Mouse (Mus musculus) cerebellum, postnatal 14 days (tissue): ENCODE results near the gene Elp5.

Experiments used
- DNase-seq, 2 experiments: peaks; one replicate each; pipeline ENCODE4 v3.0.0; 2021; ENCODE audit warnings: mixed read lengths in 2 of 2

Gene Elp5

DNA sequence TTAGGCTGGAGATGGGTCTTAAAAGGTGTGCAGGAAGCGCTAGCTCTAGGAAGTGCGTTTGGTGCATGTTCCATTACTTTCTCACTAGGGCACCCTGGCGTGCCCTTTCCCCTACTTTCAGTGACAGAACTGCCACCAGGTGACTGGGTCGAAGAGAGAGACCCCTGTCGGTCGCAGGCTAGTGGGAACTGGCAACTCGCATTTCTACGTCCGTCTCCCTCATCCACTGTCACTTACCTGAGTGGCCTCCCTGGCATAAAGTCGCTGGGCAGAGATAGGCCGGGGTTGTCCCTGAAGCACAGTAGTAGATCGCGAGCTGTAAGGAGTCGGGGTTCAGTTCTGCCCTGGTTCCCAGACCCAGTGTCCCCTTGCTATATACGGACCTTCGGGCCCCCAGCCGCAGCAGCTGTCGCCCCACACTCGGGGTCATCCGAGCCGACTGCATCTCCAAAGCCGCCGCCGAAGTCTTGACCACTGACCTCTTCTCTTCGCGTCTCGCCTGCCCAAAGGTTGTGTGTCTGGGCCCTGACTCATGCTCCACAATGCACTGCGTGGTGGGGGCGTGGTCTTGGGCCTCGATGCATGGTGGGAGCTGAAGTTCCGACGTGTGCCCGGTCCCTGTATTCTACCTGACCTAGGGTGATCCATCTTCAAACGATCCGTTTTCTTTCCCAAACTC, 32.7 kb upstream of the Elp5 start, which contains the start of gene Acadvl:
TSS of gene Acadvl (minus strand) at position 532 of the 679 bp plus-strand sequence.
- DNase-seq: peak; percentile 91 to 92

DNA sequence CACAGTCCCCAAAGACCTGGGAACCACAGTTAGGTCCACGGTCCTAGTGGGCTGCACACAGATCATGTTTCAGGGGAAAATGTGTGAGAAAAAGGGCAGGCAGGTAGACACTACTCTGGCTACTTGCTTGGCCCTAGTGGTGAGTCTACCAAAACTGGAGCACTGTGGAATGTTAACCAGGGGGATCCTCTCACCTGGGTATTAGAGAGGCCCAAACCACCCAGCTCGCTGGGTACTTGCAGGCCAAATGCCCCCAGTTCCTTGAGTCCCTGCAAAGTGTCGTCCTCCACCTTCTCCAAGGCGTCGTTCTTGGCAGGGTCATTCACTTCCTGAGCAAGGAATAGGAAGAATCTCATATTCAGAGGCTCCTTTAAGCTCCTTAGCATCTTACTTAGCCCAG, 31.7 kb upstream of the Elp5 start:
- no peak for DNase-seq

DNA sequence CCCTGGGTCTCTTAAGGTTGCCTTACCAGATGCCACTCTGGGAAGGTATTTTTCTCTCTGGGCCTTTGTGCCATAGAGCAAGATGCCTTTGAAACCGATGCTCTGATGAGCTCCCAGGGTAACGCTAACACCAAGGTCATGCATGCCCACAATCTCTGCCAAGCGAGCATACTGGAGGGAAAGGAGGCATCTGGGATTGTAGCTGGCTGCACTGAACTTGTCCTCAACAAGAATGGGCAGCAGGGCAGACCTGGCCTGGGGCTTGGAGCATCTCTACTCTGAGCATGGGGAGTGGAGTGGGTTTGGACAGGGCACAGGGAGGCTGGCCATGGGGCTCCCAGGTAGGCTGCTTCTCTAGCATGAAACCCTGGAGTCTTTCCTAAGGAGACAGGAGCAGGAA, 31.1 kb upstream of the Elp5 start:
- peak in 1 of 2 experiments; percentile 9 for DNase-seq

DNA sequence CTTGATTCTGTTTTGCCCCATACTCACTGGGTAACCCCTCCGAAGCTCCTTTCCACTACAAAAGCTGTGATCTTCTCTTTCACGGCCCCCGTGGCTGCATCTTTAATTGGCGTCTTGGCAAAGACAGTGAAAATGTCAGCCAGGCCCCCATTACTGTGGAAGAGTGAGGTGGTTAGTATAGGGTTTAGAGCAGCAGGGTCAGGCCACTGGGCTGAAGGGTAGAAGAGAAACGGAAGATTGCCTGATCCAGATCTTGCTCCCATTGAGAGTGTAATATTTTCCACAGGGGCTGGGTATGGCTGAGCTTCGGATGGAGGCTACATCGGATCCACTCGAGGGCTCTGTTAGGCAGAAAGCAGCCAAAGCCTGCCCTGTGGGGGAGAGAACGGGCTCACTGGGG, 30.6 kb upstream of the Elp5 start:
- DNase-seq: no peak

DNA sequence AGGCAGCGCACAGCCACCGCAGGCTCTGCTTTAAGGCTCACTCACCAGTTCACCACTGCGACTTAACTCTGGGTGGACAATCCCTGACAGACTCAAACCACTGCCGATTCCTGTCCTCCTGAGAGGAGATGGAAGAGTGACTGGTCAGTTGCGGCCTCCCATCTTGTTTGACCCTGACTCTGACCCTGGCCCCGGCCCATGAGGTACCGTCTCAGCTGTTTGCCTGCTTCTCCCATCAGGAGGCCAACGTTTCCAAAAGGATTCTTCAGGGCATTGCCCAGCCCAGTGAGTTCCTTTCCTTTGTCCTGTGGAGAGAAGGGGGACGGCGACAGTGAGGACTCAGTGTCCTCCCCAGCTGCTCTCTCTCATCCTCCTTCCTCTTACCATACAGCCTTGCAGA, 28.6 kb upstream of the Elp5 start:
- DNase-seq: no peak

DNA sequence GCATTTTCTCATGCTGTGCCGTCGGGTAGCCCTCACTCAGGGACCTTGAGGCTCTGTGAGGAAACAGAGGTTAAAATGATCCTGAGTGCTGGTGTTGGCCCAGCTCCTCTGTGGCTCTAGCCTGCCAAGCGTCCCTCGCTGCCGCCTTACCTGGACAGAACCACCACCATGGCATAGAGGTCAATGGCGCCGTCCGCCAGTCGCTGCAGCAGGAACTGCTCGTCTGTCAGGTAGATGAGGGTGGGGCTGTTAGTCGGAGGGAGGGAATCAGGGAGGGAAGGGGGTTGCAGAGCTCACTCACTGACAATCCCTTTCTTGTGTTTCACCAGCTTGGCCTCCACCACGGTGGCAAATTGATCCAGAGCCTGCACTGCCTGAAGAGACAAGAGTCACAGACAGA, 28.2 kb upstream of the Elp5 start:
- DNase-seq: no peak

DNA sequence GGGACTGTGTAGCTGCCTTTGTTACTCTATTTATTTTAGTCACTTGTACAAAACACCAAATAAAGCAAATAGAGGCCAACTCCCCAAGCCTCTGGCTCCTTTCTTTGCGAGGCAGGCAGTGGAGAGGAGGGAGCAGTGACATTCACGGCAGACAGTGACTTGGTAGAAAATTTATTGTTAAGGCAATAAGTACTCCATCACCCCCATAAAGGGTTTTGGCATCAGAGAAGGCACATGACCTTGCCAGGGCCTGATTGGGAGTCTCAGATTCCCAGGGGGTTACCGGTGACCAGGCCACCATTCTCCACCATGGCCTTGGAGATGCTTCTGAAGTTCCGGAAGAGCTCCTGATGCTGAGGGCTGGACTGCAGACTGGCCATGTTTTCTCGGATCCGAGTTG, 27.7 kb upstream of the Elp5 start:
- no peak for DNase-seq

DNA sequence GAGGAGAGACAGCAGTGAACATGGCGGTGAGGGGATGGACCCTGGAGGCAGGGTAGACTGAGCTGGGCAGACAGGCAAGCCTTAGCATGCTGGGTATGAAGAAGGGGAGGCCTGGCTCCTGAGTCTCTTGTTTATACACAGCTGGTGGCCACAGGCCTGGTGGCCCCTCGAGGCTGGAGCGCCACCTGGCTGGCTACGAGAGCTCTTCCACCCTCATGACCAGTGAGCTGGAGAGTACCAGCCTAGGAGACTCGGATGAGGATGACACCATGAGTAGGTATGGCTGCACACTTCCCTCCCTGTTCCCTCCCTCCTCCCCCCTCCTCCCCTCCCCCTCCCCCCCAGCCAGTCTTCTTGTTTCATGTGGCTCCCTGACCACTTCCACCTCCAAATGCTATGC, 23.2 kb upstream of the Elp5 start:
- DNase-seq: peak in 1 of 2 experiments; percentile 24

DNA sequence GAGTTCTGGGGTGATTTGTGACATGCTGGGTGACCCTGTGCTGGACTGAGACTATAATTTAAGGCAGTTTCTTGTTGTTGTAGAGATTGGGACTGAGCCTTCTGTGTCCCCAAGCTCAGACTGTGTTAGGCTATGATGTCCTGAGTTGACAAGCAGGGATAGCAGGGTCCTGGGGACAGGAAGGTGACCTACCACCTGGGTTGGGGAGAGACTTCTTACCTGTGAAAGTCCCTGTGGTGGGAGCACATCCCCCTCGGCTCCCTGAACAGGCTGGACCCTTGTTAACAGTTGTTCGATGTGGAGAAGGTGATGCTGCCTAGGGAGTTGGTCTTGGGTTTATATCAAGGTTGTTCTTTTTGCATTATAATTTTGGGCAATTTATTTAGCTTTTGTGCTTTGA, 20.2 kb upstream of the Elp5 start:
- peak in 1 of 2 experiments; percentile 13 for DNase-seq

DNA sequence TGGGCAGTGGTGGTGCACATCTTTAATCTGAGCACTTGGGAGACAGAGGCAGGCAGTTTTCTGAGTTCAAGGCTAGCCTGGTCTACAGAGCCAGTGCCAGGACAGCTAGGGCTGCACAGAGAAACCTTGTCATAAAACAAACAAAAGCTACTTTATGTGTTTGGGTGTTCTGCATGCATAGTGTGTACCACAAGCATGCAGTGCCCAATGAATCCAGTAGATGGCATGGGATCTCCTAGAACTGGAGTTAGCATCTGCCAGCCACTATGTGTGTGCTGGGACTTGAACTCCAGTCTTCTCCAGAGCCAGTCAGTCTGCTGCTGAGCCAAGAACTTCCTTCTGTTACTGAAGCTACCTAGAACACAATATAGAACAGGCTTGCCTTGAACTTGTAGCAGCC, 19.5 kb upstream of the Elp5 start:
- peak in 1 of 2 experiments; percentile 81 for DNase-seq

DNA sequence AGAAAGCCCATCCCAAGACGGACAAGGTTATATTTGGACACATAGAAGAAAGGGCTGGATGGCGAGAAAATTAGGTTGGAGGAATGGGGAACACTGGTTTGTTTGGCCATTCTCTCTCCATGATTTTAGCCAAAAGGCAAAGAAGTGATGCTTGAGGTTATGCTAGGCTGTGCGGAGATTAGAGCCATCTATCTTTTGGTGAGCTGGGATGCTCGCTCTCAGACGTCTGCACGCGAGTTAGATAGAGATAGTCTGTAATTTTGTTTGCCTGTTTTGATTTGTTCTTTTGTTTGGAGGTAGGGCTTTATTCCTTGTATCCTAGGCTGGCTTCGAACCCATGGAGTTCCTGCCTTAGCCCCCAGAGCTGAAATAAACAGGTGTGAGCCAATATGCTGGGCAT, 18.8 kb upstream of the Elp5 start:
- DNase-seq: no peak

DNA sequence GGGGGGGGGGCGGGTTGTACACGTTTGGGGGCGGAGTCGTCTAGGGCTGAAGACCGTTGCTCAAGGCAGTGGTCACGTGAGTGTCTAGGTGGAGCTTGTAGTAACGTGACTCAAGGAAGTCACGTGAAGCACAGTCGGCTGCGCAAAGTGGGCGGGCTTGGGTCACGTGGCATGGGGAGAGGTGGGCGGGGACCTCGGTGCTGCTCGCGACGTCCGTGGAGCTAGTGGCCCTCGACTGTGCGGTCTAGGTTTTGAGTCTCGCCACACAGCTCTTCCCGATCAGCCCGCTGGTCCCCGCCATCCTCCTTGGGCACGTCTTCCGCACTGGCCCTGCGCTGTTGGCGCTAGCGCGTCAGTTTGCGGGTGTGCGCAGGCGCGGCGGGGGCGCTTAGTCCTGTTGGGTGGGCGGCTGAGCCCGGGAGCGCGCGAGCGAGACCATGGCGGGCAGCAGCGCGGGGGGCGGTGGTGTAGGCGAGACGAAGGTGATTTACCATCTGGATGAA, 18.1 kb upstream of the Elp5 start, which contains the start of gene Dvl2:
TSS of gene Dvl2 (plus strand) at position 200 of the 503 bp plus-strand sequence.
- peak; percentile 91 to 94 for DNase-seq

DNA sequence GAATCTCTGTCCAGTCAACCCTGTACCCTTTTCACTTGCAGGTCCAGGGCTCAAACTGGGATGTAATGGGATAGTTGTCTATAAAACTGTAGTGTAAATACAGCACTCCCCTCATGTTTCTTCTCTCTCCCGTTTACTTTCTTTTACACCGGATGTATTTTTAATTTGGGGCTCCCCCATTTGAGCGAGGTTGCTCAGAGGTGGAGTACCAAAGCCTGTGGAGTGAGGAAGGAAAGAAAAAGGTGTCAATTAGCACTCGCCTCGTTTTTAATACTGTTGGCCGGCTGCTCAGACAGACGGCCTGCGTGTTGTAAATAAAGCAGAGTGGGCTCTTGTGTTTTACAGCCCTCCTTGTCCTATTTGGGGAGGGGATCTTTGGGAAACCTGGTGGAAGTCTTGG, 17.3 kb upstream of the Elp5 start:
- no peak for DNase-seq

DNA sequence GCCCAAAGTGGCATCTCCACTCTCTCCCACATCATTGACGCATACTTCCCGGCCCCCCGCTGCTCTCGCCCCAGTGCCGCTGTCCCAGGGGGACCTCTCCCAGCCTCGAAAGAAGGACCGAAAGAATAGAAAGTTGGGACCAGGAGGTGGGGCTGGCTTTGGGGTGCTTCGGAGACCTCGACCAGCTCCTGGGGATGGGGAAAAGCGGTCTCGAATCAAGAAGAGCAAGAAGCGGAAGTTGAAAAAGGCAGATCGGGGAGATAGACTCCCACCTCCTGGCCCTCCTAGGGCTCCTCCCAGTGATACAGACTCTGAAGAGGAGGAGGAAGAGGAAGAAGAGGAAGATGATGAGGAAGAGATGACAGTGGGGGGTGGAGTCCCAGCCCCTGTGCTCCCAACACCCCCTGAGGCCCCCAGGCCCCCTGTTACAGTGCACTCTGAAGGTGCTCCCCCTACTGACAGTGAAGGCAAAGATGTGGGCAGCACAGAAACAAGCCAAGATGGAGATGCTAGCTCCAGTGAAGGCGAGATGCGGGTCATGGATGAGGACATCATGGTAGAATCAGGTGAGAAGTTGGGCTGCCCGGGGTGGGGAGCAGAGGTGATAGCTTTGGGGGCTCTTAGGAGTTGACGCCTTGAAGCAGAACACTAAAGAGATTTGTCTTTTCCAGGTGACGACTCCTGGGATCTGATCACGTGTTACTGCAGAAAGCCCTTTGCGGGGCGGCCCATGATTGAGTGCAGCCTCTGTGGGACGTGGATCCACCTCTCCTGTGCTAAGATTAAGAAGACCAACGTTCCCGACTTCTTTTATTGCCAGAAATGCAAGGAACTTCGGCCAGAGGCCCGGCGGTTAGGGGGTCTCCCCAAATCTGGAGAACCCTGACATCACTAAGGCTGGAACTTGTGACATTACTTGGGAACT, 16.5 kb upstream of the Elp5 start:
- DNase-seq: peak in 1 of 2 experiments; percentile 47

DNA sequence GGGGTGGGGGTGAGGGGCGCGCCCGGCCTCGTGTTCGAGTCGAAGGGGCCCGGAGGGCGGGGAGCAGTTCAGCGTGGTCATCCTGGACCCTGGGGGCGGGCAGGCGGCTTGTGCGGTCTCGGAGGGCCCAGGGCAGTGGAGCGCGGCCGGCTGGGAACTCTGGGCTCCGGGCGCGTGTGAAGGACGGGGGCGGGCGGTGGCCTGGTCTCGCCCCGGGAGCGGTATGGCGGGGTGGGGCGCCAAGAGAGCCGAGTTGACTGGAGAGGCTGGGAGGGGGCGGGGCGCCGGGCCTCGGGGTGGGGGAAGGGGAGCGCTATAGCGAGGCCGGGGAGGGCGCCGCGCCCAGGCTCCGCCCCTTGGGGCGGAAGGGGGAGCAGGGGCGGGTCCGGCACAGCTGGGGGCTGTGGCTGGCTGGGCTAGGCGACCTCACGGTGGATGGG, 14.8 kb upstream of the Elp5 start:
- DNase-seq: peak; percentile 85

DNA sequence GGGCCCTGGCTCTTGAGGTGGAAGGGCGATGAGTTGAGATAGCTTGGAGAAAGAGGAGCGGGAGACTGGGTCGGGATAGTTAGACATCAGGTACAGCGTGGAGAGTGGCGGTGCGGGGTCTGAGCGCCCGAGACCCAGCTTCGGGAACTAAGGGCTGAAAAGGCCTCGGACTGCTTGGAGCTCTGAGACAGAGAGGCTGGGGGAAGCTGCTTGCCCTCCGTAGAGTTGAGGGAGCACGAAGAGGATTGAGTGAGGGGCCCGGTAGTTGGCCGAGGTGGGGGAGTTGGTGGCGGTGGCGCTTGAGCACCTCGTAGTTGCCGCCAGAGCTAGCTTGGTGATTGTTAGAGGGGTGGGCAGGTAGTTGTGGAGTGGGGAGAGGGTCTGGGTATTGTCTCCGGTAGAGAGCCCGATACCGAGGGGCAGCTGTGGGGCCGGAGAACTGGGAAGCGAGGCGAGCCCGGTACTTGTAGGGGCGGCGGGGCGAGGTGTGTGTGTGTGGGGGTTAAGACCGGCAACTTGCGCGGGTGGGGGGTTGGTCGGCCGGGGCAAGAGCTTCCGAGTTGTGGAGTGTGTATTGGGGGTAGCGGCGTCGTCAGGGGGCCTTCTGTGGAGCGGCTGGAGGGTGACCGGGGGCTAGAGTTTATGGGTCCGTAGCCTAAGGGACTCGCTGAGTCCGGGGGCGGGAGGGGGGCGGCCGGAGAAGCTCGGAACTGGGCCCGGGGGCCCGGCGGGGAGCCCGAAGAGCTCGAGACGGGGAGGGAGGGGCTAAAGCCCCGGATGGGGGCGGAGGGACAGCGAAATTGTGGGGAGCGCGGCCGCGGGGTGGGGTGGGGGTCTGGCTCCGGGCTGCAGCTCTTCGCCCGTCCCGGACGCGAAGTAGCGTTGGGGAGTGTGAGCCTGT, 14.1 kb upstream of the Elp5 start:
- peak; percentile 68 to 75 for DNase-seq

DNA sequence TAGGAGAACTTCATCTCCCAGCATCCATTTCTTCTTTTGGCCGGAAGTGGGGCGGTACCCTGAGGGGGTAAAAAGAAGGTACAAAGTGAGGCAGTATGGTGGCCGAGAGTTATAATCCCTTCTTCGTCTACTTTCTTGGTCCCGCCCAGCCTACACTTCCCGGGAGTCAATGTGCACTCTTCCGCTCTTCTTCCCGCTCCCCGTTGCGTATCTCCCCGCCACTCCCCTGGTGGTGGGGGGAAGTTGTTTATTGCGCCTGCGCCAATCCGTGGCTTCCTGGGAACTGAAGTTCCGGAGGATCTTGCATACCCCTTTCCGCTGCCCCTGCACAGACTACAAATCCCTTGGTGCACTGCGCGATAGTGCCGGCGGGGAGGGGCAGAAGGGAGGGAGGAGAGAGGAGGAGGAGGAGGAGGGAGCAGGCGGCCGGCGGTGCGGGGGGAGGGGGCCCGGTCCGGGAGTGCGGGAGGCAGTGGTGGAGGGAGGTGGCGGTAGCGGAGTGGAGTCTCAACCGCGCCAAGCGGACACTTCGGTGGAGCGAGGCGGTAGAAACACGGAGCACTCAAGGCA, 13.2 kb upstream of the Elp5 start, which contains the start of gene Phf23:
TSS of gene Phf23 (plus strand) at position 387 of the 570 bp plus-strand sequence.
- peak; percentile 97 for DNase-seq

DNA sequence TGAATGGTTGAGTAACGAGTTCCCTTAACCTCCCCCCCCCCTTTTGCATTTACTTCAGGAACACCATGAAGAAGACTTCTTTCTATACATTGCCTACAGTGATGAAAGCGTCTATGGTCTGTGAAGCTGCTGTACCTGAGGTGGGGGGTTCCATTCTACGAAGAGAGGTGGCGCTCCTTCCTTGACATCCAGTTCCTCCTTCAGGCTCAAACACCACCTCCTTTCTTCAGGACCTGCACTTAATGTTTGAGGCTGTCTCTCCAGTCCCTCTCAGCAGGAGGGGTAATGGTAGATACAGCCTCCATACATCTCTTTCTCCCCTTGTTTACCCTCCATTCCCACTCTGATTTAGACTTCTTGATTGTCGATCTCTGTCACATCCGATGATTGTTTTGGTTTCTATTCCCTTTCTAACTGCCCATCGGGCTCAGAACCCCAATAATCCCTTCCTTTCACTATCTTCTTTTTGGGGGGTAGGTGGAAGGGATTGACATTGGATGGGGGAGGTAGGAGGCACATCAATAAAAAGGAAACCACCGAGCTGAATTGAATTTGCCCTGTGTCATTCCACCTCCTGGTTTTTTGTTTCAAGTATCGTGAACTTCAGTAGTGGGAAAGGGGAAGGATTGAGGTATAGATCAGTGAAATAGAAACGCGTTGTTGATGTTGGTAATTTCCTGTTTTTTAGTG, 12.2 kb upstream of the Elp5 start:
- DNase-seq: no peak

DNA sequence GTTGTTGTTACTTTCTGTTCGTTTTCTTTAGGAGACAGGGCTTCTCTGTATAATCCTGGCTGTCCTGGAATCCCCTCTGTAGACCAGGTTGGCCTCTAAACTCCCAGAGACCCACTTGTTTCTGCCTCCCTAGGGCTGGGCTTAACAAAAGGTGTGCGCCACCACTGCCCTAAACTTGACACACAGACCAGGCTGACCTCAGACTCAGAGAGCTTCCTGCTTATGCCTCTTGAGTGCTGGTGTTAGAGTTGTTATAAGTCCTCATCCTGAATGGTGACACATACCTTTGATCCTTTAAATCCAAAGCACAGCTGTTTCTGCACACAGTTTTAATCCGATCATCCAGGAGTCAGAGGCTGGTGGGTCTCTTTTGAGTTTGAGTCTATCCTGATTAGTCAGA, 10.6 kb upstream of the Elp5 start:
- DNase-seq: peak in 1 of 2 experiments; percentile 8

DNA sequence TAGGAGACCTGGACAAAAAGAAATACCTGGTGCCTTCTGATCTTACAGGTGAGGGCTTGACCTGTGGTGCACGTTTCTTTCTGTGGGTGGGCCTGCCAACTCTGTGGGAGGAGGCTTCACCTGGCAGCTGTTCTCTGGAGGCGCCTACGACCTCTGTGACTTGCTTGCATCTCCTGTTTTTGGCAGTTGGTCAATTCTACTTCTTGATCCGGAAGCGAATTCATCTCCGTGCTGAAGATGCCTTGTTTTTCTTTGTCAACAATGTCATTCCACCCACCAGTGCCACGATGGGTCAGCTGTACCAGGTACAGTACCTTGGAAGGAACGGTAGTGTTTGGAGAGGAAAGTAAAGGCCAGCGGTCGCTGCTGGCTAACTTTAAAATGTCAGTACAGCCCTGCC, 10.1 kb upstream of the Elp5 start:
- no peak for DNase-seq

DNA sequence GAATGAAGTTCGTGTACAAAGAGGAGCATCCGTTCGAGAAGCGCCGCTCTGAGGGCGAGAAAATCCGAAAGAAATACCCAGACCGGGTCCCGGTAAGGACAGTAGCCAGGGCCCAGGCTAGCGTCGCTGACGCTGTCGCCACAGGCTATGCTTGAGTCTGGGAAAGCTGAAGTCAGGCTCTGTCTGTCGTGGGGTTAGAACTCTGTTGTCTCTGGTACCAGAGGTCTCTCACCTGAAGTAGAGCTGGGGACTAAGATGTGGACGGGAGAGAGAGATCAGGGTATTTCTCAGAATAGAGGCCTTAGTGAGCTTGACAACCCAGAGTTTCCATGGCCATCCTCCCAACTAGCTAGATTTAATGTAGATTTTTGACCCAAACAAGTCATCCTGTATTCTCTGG, 9.4 kb upstream of the Elp5 start:
- DNase-seq: no peak
